Mouse (Mus musculus) stomach, postnatal 0 days (tissue): ENCODE measurements around the gene Tmbim1. TPM values are rescaled to one million over a fixed set of nuclear protein-coding genes. Genes with fewer than 3 reads are reported as not detected.

Experiments
- ATAC-seq: fragments of 200-750 bp; cut with Nextera tagmentation; 2 replicates; pipeline ENCODE4 v1.8.0; 2017; ENCODE audit not compliant: low FRiP score, low TSS enrichment
- DNase-seq: peaks from one replicate; pipeline ENCODE4 v3.0.0-alpha.2; 2016; ENCODE audit warnings: low spot score
- H3K27ac ChIP-seq: fragments of 300-500 bp; sonication (generic); replicated peaks from 2 replicates; pipeline ENCODE4 v1.5.1; 2014; ENCODE audit warnings: mild to moderate bottlenecking, control low read depth
- H3K27me3 ChIP-seq: fragments of 300-500 bp; sonication (generic); 2 replicates; pipeline ENCODE4 v1.6.1; 2014; ENCODE audit warnings: low read length; ENCODE audit not compliant: control insufficient read depth, insufficient read depth
- H3K36me3 ChIP-seq: fragments of 300-500 bp; sonication (generic); 2 replicates; pipeline ENCODE4 v1.6.1; 2014; ENCODE audit warnings: low read length, mixed read lengths; ENCODE audit not compliant: control insufficient read depth, insufficient read depth
- H3K4me1 ChIP-seq: fragments of 300-500 bp; sonication (generic); replicated peaks from 2 replicates; pipeline ENCODE4 v1.6.1; 2014; ENCODE audit warnings: antibody characterized with exemption; ENCODE audit not compliant: control insufficient read depth, insufficient read depth
- H3K4me2 ChIP-seq: fragments of 300-500 bp; sonication (generic); replicated peaks from 2 replicates; pipeline ENCODE4 v1.6.1; 2014; ENCODE audit warnings: low read depth, mild to moderate bottlenecking, control low read depth, moderate library complexity
- H3K4me3 ChIP-seq: fragments of 300-500 bp; sonication (generic); 2 replicates; pipeline ENCODE4 v1.5.1; 2014; ENCODE audit warnings: low read depth, low read length, control low read depth
- H3K9ac ChIP-seq: fragments of 300-500 bp; sonication (generic); 2 replicates; pipeline ENCODE4 v1.6.1; 2014; ENCODE audit warnings: mild to moderate bottlenecking, low read length, control low read depth, mixed read lengths
- H3K9me3 ChIP-seq: fragments of 300-500 bp; sonication (generic); 2 replicates; pipeline ENCODE4 v1.6.1; 2016; ENCODE audit warnings: low read length; ENCODE audit not compliant: control insufficient read depth
- CTCF ChIP-seq: IDR thresholded peaks from 2 replicates; pipeline ENCODE4 v1.5.1; 2016; ENCODE audit warnings: antibody characterized with exemption, low read depth, mild to moderate bottlenecking, moderate library complexity
- EP300 ChIP-seq: optimal IDR thresholded peaks from 2 replicates; pipeline ENCODE3; 2016; ENCODE audit warnings: antibody characterized with exemption
- WGBS: fragments of 180-500 bp; shearing (Covaris S2); extraction: QIAGEN DNeasy Blood & Tissue Kit; methylation state at CpG from one replicate; pipeline ENCODE4 v1.1.7; 2014; 5-methylcytosine and 5-hydroxymethylcytosine counted together
- polyA plus RNA-seq: library from polyadenylated mRNA; unstranded; fragments of >200 nt; fragmentation: Nextera tagmentation; extraction: Ambion mirVana; gene quantifications from 2 replicates; pipeline ENCODE4 v1.2.1, GENCODE M21; 2015

Gene Tmbim1
- polyA plus RNA-seq, 1 experiment from 2014 or later, result 109 TPM

DNA sequence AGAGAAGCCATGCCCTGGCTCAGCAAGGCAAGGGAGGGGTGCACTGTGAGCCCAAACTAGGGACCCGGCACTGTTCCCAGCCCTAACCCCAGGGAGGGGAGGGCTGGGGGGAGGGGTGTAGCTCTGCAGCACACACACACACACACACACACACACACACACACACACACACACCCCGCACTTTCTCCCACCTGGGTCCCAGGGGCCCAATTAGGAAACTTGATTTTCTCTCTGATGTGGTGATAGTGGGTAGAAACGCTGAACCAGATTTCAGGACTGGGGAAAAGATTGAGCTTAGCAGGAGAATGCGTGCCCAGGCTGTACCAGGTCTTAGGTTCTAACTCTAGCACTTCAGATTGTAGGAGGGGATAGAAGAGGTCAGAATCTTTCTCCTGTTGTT is 33.2 kb upstream of the Tmbim1 start:
- DNase-seq (no peak), ATAC-seq (no peak)
- H3K27me3 ChIP-seq, result no peaks in the 10 kb centered on the region
- H3K36me3 ChIP-seq, result no peaks in the 10 kb centered on the region
- H3K4me1 ChIP-seq, result no peaks in the 10 kb centered on the region
- no peaks in the 10 kb centered on the region for H3K9me3 ChIP-seq
- TF ChIP-seq EP300, result no peak
- TF ChIP-seq CTCF, result no peak
- H3K27ac ChIP-seq, result no peak overlapping the region
- no peak overlapping the region for H3K9ac ChIP-seq
- no peak overlapping the region for H3K4me2 ChIP-seq
- no peak overlapping the region for H3K4me3 ChIP-seq
- 84% methylated on average over 4 of the region's 4 CpGs for WGBS

DNA sequence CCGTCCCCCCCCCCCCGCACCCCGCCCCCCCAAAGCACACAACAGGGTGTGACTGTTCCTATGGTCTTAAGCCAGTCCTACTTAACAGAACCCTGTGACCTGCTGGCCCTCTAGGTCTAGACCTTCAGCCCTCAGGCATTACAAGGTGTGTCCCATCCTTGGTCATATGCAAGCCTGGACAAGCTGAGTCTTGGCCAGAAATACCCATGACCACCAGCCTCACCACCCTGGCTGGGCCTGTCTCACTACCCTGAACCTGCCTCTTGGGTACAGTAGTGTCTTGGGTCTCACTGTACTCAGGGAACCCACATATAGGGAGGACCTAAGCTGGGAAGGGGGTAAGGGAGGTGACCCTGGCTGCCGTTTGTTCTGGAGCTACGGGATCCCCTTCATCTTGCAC is 32.6 kb upstream of the Tmbim1 start:
- no peaks in the 10 kb centered on the region for H3K36me3 ChIP-seq
- H3K9me3 ChIP-seq, result no peaks in the 10 kb centered on the region
- no peaks in the 10 kb centered on the region for H3K27me3 ChIP-seq
- no peak overlapping the region for H3K27ac ChIP-seq
- 80% methylated on average over 5 of the region's 5 CpGs for WGBS
- H3K4me2 ChIP-seq, result no peak overlapping the region
- peak; percentile 45; the same call in 1 of the 2 replicates for ATAC-seq
- DNase-seq, result no peak
- H3K9ac ChIP-seq, result no peak overlapping the region
- H3K4me3 ChIP-seq, result no peak overlapping the region
- TF ChIP-seq EP300 (no peak), CTCF (no peak)
- no peaks in the 10 kb centered on the region for H3K4me1 ChIP-seq

DNA sequence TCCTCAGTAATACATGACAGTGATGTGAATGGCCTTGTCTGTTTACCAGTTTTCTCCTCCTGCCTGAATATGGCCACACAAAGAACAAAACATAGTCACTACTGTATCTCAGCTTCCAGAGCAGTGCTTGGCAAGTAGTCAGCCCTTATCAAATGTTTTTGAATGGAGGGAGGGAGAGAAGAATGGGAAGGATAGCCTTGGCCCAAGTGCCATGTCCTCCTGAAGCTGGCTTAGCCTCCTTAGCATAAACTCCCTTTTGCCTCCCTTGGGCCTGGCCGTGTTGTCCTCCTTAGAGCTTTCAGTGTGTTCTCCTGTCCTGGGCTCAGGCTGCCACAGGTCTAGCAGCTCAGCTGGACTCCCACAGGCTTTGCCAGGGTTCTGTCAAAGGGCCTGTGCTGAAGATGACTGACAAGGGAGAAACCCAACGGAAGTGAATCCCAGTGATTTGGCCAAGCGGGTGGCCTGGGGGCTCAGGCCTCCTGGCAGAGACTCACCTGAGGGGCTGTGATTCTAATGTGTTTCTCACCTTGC is 31.9 kb upstream of the Tmbim1 start:
- no peak for ATAC-seq
- Histone ChIP-seq H3K4me2 (no peak overlapping the region), H3K27me3 (no peaks in the 10 kb centered on the region), H3K4me1 (no peaks in the 10 kb centered on the region), H3K36me3 (no peaks in the 10 kb centered on the region), H3K27ac (no peak overlapping the region), H3K4me3 (no peak overlapping the region), H3K9ac (no peak overlapping the region), H3K9me3 (no peaks in the 10 kb centered on the region)
- TF ChIP-seq EP300 (no peak), CTCF (no peak)
- 76% methylated on average over 3 of the region's 3 CpGs for WGBS
- DNase-seq, result no peak

DNA sequence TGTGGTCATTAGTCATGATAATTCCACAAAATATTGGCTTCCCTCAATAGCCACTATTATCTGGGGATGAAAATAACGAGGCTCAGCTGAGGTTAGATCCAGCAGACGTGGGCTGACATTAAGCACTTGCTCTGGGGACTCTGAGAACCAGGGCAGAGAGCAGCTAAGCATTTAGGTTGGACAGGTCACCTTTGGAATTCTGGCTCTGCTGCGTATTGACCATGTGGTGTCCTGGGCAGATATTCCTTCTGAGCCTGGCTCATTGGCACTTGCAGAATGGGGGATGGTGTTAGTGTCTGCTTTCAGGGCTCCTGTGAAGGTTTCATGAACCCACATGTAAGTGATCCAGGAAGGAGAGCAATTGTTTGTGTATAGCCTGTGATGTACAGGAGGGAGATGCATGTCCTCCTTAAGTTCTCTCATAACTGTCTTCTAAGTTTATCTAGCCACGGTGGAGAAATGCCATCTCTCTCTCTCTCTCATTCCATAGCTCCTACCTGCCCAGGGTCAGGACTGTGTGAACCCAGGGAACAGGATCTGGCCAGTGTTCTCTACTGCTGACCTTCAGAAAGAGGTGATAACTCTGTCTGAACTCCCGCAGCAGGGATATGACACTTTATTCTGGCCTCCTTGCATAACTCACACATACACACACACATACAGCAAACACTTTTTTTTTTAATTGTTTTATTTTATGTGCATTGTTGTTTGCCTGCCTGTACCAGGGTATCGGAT is 30.2 kb upstream of the Tmbim1 start:
- Histone ChIP-seq H3K4me1 (no peaks in the 10 kb centered on the region), H3K27me3 (no peaks in the 10 kb centered on the region), H3K4me2 (no peak overlapping the region), H3K9ac (no peak overlapping the region), H3K27ac (no peak overlapping the region), H3K4me3 (no peak overlapping the region), H3K36me3 (no peaks in the 10 kb centered on the region), H3K9me3 (no peaks in the 10 kb centered on the region)
- TF ChIP-seq CTCF, result no peak
- TF ChIP-seq EP300, result no peak
- no peak for ATAC-seq
- DNase-seq, result no peak
- WGBS, result 75% methylated on average over 6 of the region's 6 CpGs

DNA sequence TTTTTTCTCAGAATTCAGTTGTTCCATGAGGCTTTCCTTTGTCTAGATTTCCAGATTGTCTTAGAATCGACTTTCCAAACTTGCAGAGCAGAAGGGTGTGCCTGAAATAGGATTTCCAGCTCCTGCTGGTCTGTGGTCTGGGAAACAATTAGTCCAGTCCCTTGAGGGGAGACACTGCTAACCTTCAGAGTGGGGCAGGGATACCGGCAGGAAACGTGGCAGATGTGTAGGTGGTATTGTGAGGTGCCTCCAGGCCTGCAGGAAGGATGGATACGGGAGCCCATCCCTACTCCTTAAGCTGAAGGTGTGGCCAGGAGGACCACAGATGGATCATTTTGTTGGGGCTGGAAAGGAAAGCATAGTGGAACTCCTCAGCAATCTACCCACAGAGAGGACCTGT is 29.6 kb upstream of the Tmbim1 start:
- 58% methylated on average over 4 of the region's 4 CpGs for WGBS

DNA sequence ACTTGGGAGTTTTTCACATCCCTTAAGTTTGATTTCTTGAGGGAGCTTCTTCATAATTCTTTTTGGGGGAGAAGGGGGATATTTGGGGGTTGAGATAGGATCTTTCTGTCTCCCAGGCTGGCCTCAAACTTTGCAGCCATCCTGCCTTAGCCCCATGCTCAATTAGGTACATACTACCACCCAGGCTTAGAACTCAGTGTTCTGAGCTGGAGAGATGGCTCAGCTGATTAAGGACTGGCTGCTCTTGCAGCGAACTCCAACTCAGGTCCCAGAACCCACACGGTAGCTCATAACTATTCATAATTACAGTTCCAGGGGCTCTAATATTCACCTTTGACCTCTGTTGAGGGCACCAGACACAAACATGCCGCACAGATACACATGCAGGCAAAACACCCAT is 29.2 kb upstream of the Tmbim1 start:
- Histone ChIP-seq H3K4me3 (no peak overlapping the region), H3K9ac (no peak overlapping the region), H3K27me3 (no peaks in the 10 kb centered on the region), H3K4me2 (no peak overlapping the region), H3K9me3 (no peaks in the 10 kb centered on the region), H3K4me1 (no peaks in the 10 kb centered on the region), H3K27ac (no peak overlapping the region), H3K36me3 (no peaks in the 10 kb centered on the region)
- ATAC-seq, result no peak
- TF ChIP-seq EP300 (no peak), CTCF (no peak)
- 77% methylated on average over 3 of the region's 3 CpGs for WGBS
- no peak for DNase-seq

More for the DNA sequence above, 29.6 kb upstream of the Tmbim1 start:
- H3K4me1 ChIP-seq, result no peaks in the 10 kb centered on the region
- ATAC-seq, result no peak
- no peak overlapping the region for H3K4me3 ChIP-seq
- no peak overlapping the region for H3K9ac ChIP-seq
- H3K27ac ChIP-seq, result no peak overlapping the region
- no peaks in the 10 kb centered on the region for H3K9me3 ChIP-seq
- no peak for TF ChIP-seq EP300
- no peak for DNase-seq
- no peaks in the 10 kb centered on the region for H3K36me3 ChIP-seq
- H3K27me3 ChIP-seq, result no peaks in the 10 kb centered on the region
- no peak overlapping the region for H3K4me2 ChIP-seq
